Mouse (Mus musculus) leukemia stem cell, adult 10-12 weeks (primary cell): ENCODE data around the gene Psg17. TPM values are rescaled to one million over a fixed set of nuclear protein-coding genes. Genes with fewer than 3 reads are reported as not detected.

Source experiments
- polyA plus RNA-seq: library from polyadenylated mRNA; stranded (reverse); fragments of >175 nt; gene quantifications from 2 replicates; pipeline ENCODE4 v1.2.3, GENCODE M21; 2012; ENCODE audit warnings: low replicate concordance

The Psg17 gene
- polyA plus RNA-seq, result not detected in 2 replicates

GRCm38 (mm10) chr7:18821507-18821906 is at the start of gene Psg17:
Psg17 (minus strand) TSS chr7:18821607.

GRCm38 (mm10) chr7:18871031-18871430 is 49.6 kb upstream of the Psg17 start, which contains the start of gene Pglyrp1:
Pglyrp1 (plus strand) TSS chr7:18871331.

GRCm38 (mm10) chr7:18839865-18840264 is 18.5 kb upstream of the Psg17 start, which contains the start of gene Mill2:
Mill2 (plus strand) TSS chr7:18839966.

GRCm38 (mm10) chr7:18798420-18798819 is 23.0 kb downstream of the Psg17 start, which contains the start of gene Psg19:
Psg19 (minus strand) TSS chr7:18798520.

Other genes with a start within 250 kb of the Psg17 start
- gene Psg23, start 205.1 kb downstream of the Psg17 start, polyA plus RNA-seq, result 0.12 TPM in 1 of 2 replicates, not detected in the other
- gene Psg21, start 164.9 kb downstream of the Psg17 start, polyA plus RNA-seq, result not detected in 2 replicates
- not detected in 2 replicates for gene Psg20, start 135.4 kb downstream of the Psg17 start, polyA plus RNA-seq
- not detected in 2 replicates for gene Psg22, start 103.5 kb downstream of the Psg17 start, polyA plus RNA-seq
- gene Psg19, start 23.1 kb downstream of the Psg17 start, polyA plus RNA-seq, result not detected in 2 replicates
- gene Mill2, start 18.4 kb upstream of the Psg17 start, polyA plus RNA-seq, result not detected in 2 replicates
- gene Pglyrp1, start 49.7 kb upstream of the Psg17 start, polyA plus RNA-seq, result 5.5 and 12.4 TPM in 2 replicates
- gene Ccdc61, start 88.8 kb upstream of the Psg17 start, polyA plus RNA-seq, result 73.1 and 106 TPM in 2 replicates
- 0.39 and 0.47 TPM in 2 replicates for gene Nova2, start 104.3 kb upstream of the Psg17 start, polyA plus RNA-seq
- gene Nanos2, start 165.8 kb upstream of the Psg17 start, polyA plus RNA-seq, result not detected in 2 replicates
- gene Mypop, start 169.6 kb upstream of the Psg17 start, polyA plus RNA-seq, result 0.99 and 3.6 TPM in 2 replicates
- 116 and 192 TPM in 2 replicates for gene Irf2bp1, start 182.4 kb upstream of the Psg17 start, polyA plus RNA-seq
- 0.11 TPM in 2 replicates for gene Foxa3, start 201.9 kb upstream of the Psg17 start, polyA plus RNA-seq
- gene Sympk, start 202.8 kb upstream of the Psg17 start, polyA plus RNA-seq, result 181 and 223 TPM in 2 replicates
- 0.19 TPM in 1 of 2 replicates, not detected in the other for gene Rsph6a, start 233.1 kb upstream of the Psg17 start, polyA plus RNA-seq